Mouse (Mus musculus) midbrain, embryonic 15.5 days (tissue): ENCODE data around the gene Fbln2. TPM values are rescaled to one million over a fixed set of nuclear protein-coding genes. Genes with fewer than 3 reads are reported as not detected.

Experiments used
- ATAC-seq: fragments of 200-750 bp; cut with Nextera tagmentation; replicated peaks from 2 replicates; pipeline ENCODE4 v1.8.0; 2017; ENCODE audit warnings: moderate TSS enrichment
- H3K27ac ChIP-seq: fragments of 300-500 bp; sonication (generic); 2 replicates; pipeline ENCODE4 v1.5.1; 2015; ENCODE audit warnings: mild to moderate bottlenecking, inconsistent platforms
- H3K27me3 ChIP-seq: fragments of 300-500 bp; sonication (generic); replicated peaks from 2 replicates; pipeline ENCODE4 v1.6.1; 2015; ENCODE audit warnings: inconsistent platforms
- H3K36me3 ChIP-seq: fragments of 300-500 bp; sonication (generic); replicated peaks from 2 replicates; pipeline ENCODE4 v1.6.1; 2015; ENCODE audit warnings: inconsistent platforms
- H3K4me1 ChIP-seq: fragments of 300-500 bp; sonication (generic); 2 replicates; pipeline ENCODE4 v1.6.1; 2015; ENCODE audit warnings: inconsistent platforms
- H3K4me2 ChIP-seq: fragments of 300-500 bp; sonication (generic); 2 replicates; pipeline ENCODE4 v1.6.1; 2015; ENCODE audit warnings: inconsistent platforms, mild to moderate bottlenecking, moderate library complexity
- H3K4me3 ChIP-seq: fragments of 300-500 bp; sonication (generic); 2 replicates; pipeline ENCODE4 v1.5.1; 2015; ENCODE audit warnings: mild to moderate bottlenecking, inconsistent platforms
- H3K9ac ChIP-seq: fragments of 300-500 bp; sonication (generic); 2 replicates; pipeline ENCODE4 v1.6.1; 2015; ENCODE audit warnings: mild to moderate bottlenecking, inconsistent platforms
- H3K9me3 ChIP-seq: fragments of 300-500 bp; sonication (generic); 2 replicates; pipeline ENCODE4 v1.6.1; 2016; ENCODE audit warnings: inconsistent platforms
- WGBS: fragments of 180-500 bp; shearing (Covaris S2); methylation state at CpG from one replicate; pipeline ENCODE4 v1.1.7; 2015; ENCODE audit warnings: mixed read lengths; 5-methylcytosine and 5-hydroxymethylcytosine counted together
- polyA plus RNA-seq: library from polyadenylated mRNA; unstranded; fragments of >200 nt; fragmentation: Nextera tagmentation; extraction: Ambion mirVana; gene quantifications from 2 replicates; pipeline ENCODE4 v1.2.1, GENCODE M21; 2015

The Fbln2 gene
- polyA plus RNA-seq, 1 experiment from 2014 or later, result 15.1 TPM

DNA sequence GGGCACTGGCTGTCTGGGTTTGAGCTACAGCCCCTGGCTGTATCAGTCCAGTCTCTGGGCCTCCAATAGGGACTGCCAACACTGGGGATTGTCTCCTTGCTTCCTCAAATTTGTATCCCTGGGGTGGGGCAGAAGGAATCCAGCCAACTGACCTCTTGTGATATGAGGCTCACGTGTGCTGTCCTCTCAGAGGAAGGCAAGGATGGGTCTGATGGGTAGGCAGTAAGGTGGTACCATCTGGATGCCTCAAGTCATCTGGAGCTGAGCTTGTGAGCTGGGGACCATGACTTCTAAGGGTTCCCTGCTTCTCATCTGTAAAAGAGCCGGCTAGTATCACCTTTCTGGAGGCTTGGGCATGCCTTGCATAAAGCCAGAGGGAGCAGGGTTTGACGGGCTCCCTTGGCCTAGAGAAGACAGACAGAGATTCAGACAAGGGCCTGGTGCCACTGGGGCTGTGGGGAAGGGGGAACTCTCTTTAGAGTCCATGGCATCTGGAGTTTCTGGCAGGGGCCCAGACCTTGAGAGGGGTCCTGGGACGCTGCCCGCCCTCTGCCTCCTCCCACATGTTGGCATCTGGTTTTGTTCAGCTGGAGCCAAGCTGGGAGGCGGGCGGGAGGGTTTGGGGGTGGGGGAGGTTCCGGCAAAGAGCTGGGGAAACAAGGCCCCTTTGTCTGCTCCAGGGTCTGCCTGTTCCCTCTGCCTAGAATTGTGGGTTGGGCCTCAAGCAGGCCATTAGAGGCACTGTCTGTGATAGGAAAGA is 11.6 kb upstream of the Fbln2 start:
- Histone ChIP-seq H3K9me3 (no peaks in the 10 kb centered on the region), H3K27ac (0 out of 2 replicates have a peak overlapping the region, but pooled peaks have one; percentile 18), H3K27me3 (no peaks in the 10 kb centered on the region), H3K4me2 (no peak overlapping the region), H3K9ac (no peak overlapping the region), H3K4me1 (peaks cover 12% of the 10 kb centered on the region; the same call in 1 of the 2 replicates), H3K4me3 (no peak overlapping the region), H3K36me3 (no peaks in the 10 kb centered on the region)
- peak; percentile 70 for ATAC-seq
- WGBS, result 30% methylated on average over 8 of the region's 8 CpGs

DNA sequence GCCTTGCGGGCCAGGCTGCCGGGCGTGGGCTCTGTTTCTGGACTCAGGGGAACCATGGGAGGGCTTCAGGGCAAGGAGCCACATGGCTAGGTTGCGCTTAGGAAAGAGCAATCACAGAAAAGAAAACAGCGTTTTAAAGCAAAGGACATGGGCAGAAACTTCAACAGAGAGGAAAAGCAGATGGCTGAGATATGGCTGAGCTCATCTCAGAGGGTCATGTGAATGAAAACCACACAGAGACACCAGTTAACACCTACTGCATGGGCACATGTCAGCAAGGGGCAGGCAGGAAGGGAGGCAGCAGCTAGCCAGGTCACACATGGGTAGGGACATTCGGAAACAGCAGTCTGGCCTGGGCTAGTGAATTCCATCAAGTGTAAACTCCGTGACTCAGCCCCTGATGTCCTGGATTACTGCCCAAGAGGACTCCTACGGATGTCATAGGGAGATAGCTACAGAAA is 10.3 kb upstream of the Fbln2 start:
- no peaks in the 10 kb centered on the region for H3K9me3 ChIP-seq
- no peak overlapping the region for H3K4me3 ChIP-seq
- no peaks in the 10 kb centered on the region for H3K36me3 ChIP-seq
- H3K4me1 ChIP-seq, result peaks cover 12% of the 10 kb centered on the region; the same call in 1 of the 2 replicates
- 83% methylated on average over 8 of the region's 8 CpGs for WGBS
- ATAC-seq, result no peak
- H3K4me2 ChIP-seq, result no peak overlapping the region
- no peaks in the 10 kb centered on the region for H3K27me3 ChIP-seq
- H3K9ac ChIP-seq, result no peak overlapping the region
- no peak overlapping the region for H3K27ac ChIP-seq

DNA sequence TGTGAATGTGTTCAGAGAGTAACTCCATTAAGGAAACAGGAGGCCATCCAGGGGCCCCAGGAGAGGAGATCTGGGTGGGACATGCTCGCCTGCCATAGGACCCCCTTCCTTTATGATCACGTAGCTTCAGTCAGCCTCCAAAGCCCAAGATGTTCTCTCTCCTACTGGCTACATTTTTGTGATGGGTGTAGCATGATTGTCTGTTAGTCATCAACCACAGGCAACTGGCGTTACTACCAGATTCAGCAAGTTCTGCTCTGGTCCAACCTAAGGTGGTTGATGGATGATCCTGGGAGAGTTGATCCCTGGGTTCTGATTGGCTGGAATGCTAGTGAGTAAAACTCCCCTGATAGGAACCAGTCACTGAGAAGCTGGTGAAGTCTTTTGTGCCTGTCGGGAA is 9.7 kb upstream of the Fbln2 start:
- peaks cover 12% of the 10 kb centered on the region; the same call in 1 of the 2 replicates for H3K4me1 ChIP-seq
- no peak overlapping the region for H3K27ac ChIP-seq
- H3K36me3 ChIP-seq, result no peaks in the 10 kb centered on the region
- H3K9ac ChIP-seq, result no peak overlapping the region
- no peak overlapping the region for H3K4me3 ChIP-seq
- no peaks in the 10 kb centered on the region for H3K27me3 ChIP-seq
- H3K4me2 ChIP-seq, result no peak overlapping the region
- H3K9me3 ChIP-seq, result no peaks in the 10 kb centered on the region
- ATAC-seq, result no peak
- WGBS, result 93% methylated on average over 4 of the region's 4 CpGs

GRCm38 (mm10) chr6:91205346-91205745 is 6.9 kb upstream of the Fbln2 start:
- Histone ChIP-seq H3K9ac (no peak overlapping the region), H3K27ac (no peak overlapping the region), H3K27me3 (no peaks in the 10 kb centered on the region), H3K9me3 (no peaks in the 10 kb centered on the region), H3K4me2 (no peak overlapping the region), H3K4me3 (no peak overlapping the region), H3K4me1 (peaks cover 8% of the 10 kb centered on the region; the same call in 1 of the 2 replicates), H3K36me3 (no peaks in the 10 kb centered on the region)
- WGBS, result 85% methylated on average over 3 of the region's 3 CpGs
- no peak for ATAC-seq

GRCm38 (mm10) chr6:91205791-91206190 is 6.5 kb upstream of the Fbln2 start:
- WGBS, result 82% methylated on average over 5 of the region's 5 CpGs
- H3K9me3 ChIP-seq, result no peaks in the 10 kb centered on the region
- H3K4me1 ChIP-seq, result peaks cover 4% of the 10 kb centered on the region; the same call in 1 of the 2 replicates
- no peak overlapping the region for H3K27ac ChIP-seq
- no peak overlapping the region for H3K9ac ChIP-seq
- no peak overlapping the region for H3K4me3 ChIP-seq
- H3K27me3 ChIP-seq, result no peaks in the 10 kb centered on the region
- no peak for ATAC-seq
- no peak overlapping the region for H3K4me2 ChIP-seq
- H3K36me3 ChIP-seq, result no peaks in the 10 kb centered on the region

- Histone ChIP-seq H3K27me3 (no peaks in the 10 kb centered on the region), H3K4me2 (no peak overlapping the region), H3K27ac (no peak overlapping the region), H3K36me3 (no peaks in the 10 kb centered on the region), H3K4me3 (no peak overlapping the region), H3K9me3 (no peaks in the 10 kb centered on the region), H3K4me1 (peaks cover 2% of the 10 kb centered on the region; the same call in 1 of the 2 replicates), H3K9ac (no peak overlapping the region)
- WGBS, result 70% methylated on average over 3 of the region's 3 CpGs
- no peak for ATAC-seq
Observed at GRCm38 (mm10) chr6:91207491-91207890, 4.8 kb upstream of the Fbln2 start.

DNA sequence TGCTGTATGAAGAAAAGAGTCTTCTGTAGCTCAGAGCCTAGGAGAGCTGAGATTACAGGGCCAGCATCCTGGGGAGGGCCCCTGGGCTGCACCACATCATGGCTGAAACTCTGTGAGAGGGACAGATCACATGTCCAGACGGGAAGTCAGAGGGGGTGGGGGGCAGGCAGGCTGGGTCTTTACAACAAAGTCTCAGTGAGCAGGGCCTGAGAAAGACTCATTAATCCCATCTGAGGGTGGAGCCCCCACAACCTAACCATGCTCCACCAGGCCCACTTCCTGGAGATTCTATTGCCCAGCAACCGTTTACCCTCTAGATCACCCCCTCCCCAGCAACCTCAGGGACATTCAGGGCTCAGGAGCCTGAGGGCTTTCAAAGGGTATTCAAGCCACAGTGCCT is 2.5 kb upstream of the Fbln2 start:
- ATAC-seq, result no peak
- Histone ChIP-seq H3K4me2 (no peak overlapping the region), H3K27ac (no peak overlapping the region), H3K9me3 (no peaks in the 10 kb centered on the region), H3K4me3 (no peak overlapping the region), H3K9ac (no peak overlapping the region), H3K36me3 (no peaks in the 10 kb centered on the region), H3K27me3 (peaks cover 4% of the 10 kb centered on the region; the same call in 1 of the 2 replicates), H3K4me1 (peaks cover 12% of the 10 kb centered on the region; the same call in 1 of the 2 replicates)
- 11% methylated on average over 2 of the region's 2 CpGs for WGBS

GRCm38 (mm10) chr6:91210852-91211251 is 1.4 kb upstream of the Fbln2 start:
- no peak overlapping the region for H3K4me2 ChIP-seq
- H3K4me3 ChIP-seq, result no peak overlapping the region
- peaks cover 12% of the 10 kb centered on the region; the same call in 1 of the 2 replicates for H3K4me1 ChIP-seq
- WGBS, result 88% methylated on average over 3 of the region's 3 CpGs
- H3K27me3 ChIP-seq, result peaks cover 4% of the 10 kb centered on the region; the same call in 1 of the 2 replicates
- no peaks in the 10 kb centered on the region for H3K36me3 ChIP-seq
- no peak for ATAC-seq
- H3K9ac ChIP-seq, result no peak overlapping the region
- H3K9me3 ChIP-seq, result no peaks in the 10 kb centered on the region
- no peak overlapping the region for H3K27ac ChIP-seq

DNA sequence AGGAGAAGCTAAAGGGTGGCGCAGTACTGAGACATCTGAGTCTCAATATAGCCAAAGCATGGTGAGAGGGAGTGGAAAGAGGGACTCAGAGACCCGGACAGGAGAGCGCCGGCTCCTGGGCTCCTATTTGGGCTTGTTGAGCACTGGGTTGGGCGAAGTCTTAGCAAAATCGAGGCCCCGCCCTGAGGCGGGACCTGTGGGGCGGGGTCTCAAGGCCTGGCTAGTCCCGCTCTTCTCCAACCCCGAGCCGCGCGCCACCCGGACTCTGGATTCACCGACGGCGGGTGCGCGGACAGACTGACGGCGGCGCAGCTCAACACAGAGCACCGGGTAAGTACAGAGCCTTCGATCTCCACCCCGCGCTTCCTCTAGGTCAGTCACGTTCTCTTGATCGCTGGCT is 316 bp downstream of the Fbln2 start:
- H3K36me3 ChIP-seq, result no peaks in the 10 kb centered on the region
- H3K27ac ChIP-seq, result no peak overlapping the region
- peak; percentile 56; the same call in 1 of the 2 replicates for ATAC-seq
- H3K9ac ChIP-seq, result peak overlapping the region; percentile 9; the same call in 1 of the 2 replicates
- no peaks in the 10 kb centered on the region for H3K9me3 ChIP-seq
- peaks cover 4% of the 10 kb centered on the region; the same call in 1 of the 2 replicates for H3K27me3 ChIP-seq
- peak overlapping the region; percentile 32 for H3K4me3 ChIP-seq
- peak overlapping the region; percentile 53 for H3K4me2 ChIP-seq
- WGBS, result 1% methylated on average over 29 of the region's 29 CpGs
- H3K4me1 ChIP-seq, result peaks cover 12% of the 10 kb centered on the region; the same call in 1 of the 2 replicates

- Histone ChIP-seq H3K27ac (no peak overlapping the region), H3K4me1 (peaks cover 12% of the 10 kb centered on the region; the same call in 1 of the 2 replicates), H3K27me3 (peaks cover 4% of the 10 kb centered on the region; the same call in 1 of the 2 replicates), H3K9ac (no peak overlapping the region), H3K36me3 (no peaks in the 10 kb centered on the region), H3K4me3 (no peak overlapping the region), H3K4me2 (peak overlapping the region; percentile 53), H3K9me3 (no peaks in the 10 kb centered on the region)
- WGBS, result 59% methylated on average over 21 of the region's 21 CpGs
- 0 out of 2 replicates have a peak, but pooled peaks have one; percentile 35 for ATAC-seq
Observed at GRCm38 (mm10) chr6:91213287-91214218, 1.3 kb downstream of the Fbln2 start.

- no peaks in the 10 kb centered on the region for H3K36me3 ChIP-seq
- 57% methylated on average over 1 of the region's 1 CpGs for WGBS
- no peak overlapping the region for H3K4me2 ChIP-seq
- no peak for ATAC-seq
- no peak overlapping the region for H3K27ac ChIP-seq
- no peaks in the 10 kb centered on the region for H3K9me3 ChIP-seq
- no peak overlapping the region for H3K4me3 ChIP-seq
- peaks cover 4% of the 10 kb centered on the region; the same call in 1 of the 2 replicates for H3K27me3 ChIP-seq
- no peak overlapping the region for H3K9ac ChIP-seq
- peaks cover 12% of the 10 kb centered on the region; the same call in 1 of the 2 replicates for H3K4me1 ChIP-seq
Observed at GRCm38 (mm10) chr6:91215454-91215853, 3.2 kb downstream of the Fbln2 start.

- ATAC-seq, result no peak
- Histone ChIP-seq H3K9ac (no peak overlapping the region), H3K36me3 (no peaks in the 10 kb centered on the region)
Observed at GRCm38 (mm10) chr6:91218445-91218844, 6.2 kb downstream of the Fbln2 start.

More at GRCm38 (mm10) chr6:91218445-91218844, 6.2 kb downstream of the Fbln2 start:
- H3K4me1 ChIP-seq, result 0 out of 2 replicates have a peak, but pooled peaks cover under 1% of the 10 kb centered on the region
- H3K9me3 ChIP-seq, result no peaks in the 10 kb centered on the region
- 55% methylated on average over 9 of the region's 9 CpGs for WGBS
- H3K4me2 ChIP-seq, result no peak overlapping the region
- H3K4me3 ChIP-seq, result no peak overlapping the region
- peaks cover 2% of the 10 kb centered on the region; the same call in 1 of the 2 replicates for H3K27me3 ChIP-seq
- H3K27ac ChIP-seq, result no peak overlapping the region
